Mouse (Mus musculus) urinary bladder, postnatal 4 days (tissue): ENCODE data around the gene Guca1a.
"Not testable (repeated sequence)": the region's sequence is repeated elsewhere in the genome, so short reads cannot be mapped to it uniquely, and the experiment has no call there.

ENCODE experiments used
- DNase-seq, 2 experiments: peaks; one replicate each; pipeline ENCODE4 v3.0.0; 2021 to 2022; ENCODE audit warnings: low spot score in 2 of 2

Guca1a gene

DNA sequence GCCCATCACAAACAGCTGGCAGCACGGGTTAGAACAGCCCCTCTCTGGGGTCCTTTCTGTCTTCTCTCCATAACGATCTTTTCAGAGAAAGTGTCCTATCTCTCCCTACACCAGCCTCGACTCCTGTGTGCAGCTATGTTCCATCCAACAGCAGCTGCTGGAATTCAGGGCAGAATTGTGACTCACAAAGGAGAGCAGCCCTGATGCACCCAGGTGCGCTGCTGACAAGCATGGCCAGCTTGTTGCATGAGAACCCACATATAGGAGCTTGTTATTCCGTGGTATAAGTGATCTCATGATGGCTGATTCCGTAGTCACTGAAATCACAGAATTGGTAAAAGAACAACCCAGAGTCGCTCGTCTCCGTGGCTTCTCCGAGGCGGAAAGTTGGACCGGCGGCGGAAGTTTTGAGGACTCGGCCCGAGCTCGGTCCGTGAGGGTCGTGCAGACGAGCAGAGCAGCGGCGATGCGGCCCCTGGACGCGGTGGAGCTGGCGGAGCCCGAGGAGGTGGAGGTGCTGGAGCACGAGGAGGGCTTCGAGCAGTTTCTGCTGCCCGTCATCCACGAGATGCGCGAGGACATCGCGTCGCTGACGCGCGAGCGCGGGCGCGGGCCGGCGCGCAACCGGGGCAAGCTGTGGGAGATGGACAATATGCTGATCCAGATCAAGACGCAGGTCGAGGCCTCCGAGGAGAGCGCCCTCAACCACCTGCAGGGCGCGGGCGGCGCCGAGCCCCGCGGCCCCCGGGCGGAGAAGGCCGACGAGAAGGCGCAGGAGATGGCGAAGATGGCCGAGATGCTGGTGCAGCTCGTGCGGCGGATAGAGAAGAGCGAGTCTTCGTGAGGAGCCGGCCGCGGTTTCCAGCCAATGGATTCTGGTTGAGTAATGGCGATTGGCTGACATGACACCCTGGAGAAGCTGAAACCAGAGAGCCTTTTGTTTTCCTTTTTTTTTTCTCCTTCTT lies 9.8 kb upstream of the Guca1a start:
- DNase-seq = not testable (repeated sequence)

GRCm38 (mm10) chr17:47408558-47408898 lies 8.1 kb upstream of the Guca1a start:
- peak in 1 of 2 experiments; percentile 76 for DNase-seq

DNA sequence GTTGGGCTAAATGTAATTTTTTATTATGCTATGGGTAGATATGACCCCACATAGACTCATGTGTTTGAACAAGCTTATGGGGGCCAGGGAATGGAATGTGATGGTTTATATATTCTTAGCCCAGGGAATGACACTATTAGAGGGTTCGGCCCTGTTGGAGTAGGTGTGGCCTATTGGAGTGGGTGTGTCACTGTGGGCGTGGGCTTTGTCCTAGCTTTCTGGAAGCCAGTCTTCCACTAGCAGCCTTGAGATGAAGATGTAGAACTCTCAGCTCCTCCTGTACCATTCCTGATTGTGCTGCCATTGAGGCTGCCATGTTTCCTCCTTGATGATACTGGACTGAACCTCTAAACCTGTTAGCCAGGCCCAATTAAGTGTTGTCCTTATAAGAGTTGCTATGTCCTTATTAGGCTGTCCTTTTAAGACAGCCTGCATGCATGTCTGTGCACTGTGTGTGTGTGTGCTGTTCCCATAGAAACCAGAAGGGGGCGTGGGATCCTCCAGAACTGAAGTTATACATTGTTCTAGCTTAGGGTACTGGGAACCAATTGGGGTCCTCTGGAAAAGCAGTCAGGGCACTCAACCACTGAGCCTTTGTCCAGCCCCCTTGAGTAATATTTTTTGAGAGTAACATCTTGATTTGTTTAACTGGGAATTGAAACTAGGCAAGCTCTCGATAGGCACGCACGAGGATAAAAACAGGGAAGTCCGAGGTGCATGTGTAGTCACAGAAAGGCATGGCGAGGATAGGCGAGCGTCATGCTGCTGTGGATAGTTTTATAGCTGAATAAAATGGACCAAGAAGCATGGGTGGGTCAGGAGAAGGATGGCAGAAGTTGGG lies 7.6 kb upstream of the Guca1a start:
- no peak for DNase-seq

DNA sequence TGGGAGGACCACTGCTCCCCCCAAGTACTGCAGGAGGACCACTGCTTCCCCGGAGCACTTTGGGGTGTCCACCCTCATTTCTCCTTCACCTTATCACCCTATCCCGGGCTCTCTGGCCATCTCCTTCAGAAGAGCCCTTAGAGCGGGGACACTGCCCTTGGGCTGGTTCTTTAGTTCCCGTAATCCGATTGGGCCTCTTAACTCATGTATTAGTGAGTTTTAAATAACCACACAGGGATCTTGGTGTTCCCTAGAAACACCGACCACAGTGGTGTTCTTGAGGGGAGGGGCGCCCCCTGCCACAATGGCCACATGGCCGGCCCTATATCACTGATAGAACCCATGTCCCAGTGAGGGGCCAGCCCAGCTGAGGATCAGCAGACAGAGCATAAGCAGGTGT lies 1.3 kb downstream of the Guca1a start:
- DNase-seq = no peak

DNA sequence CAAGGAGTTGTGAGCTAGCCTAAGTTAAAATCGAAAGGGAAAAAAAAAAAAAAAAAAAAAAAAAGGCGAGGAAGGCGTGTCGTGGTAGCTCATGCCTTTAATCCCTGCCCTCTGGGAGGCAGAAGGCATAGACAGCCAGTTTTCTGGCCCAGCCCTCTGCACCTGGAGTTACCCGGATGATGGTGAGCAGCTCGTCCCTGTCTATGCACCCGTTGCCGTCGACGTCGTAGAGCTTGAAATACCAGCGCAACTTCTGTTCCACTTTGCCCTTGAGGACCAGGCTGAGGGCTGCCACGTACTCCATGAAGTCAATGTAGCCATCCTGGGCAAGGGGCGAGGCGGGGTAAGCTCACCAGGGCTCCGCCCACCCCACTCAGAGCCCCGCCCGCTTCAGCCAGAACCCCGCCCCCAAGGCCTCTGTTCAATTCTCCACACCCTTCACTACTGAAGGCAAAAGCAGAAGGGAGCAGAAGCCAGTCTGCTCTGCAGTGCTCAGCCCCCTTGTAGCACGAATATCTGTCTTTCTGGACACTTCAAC lies 4.9 kb downstream of the Guca1a start:
- DNase-seq = peak; percentile 46 to 69

GRCm38 (mm10) chr17:47394223-47394869 lies 6.0 kb downstream of the Guca1a start:
- no peak for DNase-seq

- DNase-seq = no peak
These were observed 13.7 kb downstream of the Guca1a start for GRCm38 (mm10) chr17:47386649-47387048.

DNA sequence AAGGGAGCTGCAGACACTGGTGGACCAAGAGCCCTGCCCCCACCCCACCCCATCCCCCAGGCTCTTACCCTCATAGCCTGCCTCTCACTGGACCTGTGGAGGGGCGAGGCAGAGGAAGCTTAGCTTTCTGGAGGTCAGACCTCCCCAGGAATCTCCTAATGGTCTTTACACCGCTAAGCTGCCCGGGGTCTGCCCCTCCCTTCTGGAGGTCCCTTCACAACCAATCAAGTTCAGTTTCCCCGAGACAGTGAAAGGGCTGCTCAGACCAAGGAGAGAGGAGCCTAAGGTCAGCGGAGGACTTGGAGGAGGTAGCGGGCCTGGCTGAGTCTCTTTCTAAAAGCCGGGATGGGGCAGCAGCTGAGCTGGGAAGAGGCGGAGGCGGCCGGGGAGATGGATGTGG lies 15.2 kb downstream of the Guca1a start, which contains the start of gene Guca1b:
Guca1b (plus strand) TSS at position 249 of the 400 bp plus-strand sequence.
- no peak for DNase-seq

DNA sequence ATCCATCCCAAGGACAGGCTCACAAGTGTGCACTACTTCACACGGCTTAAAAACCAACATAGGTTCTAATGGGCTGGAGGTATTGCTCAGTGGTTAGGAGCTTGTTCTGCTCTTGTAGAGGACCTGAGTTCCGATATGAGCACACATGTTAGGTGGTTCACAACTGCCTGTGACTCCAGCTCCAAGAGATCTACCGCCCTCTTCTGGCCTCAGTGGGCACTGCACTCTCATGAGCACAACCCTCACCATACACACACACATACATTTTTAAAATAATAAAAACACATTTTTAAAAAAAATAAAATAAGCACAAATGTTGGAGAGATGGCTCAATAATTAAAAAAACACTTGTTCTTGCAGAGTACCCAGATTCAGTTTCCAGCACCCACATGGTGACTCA lies 16.3 kb downstream of the Guca1a start:
- no peak for DNase-seq

GRCm38 (mm10) chr17:47383266-47383665 lies 17.1 kb downstream of the Guca1a start:
- DNase-seq = no peak

DNA sequence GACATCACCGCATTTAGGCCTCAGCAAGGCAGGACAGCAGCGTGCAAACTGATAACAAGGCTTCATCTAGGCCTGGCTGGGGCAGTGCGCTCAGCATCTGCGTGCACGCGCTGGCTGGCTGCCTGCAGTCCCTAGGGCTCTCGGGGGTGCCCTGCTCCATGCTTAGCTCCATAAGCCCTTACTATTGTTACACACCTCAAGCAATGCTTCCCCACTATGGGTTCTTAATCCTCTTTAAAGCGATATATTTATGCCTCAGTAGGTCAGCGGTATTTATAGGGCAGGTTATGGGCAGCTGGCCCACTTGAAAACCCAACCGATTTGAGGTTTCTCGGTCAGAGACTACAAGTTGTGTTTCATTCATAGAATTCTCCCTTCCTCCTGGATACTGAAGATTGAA lies 18.5 kb downstream of the Guca1a start:
- DNase-seq = no peak

GRCm38 (mm10) chr17:47378133-47378532 lies 22.3 kb downstream of the Guca1a start:
- DNase-seq = no peak

- DNase-seq = no peak
These were observed 23.6 kb downstream of the Guca1a start for GRCm38 (mm10) chr17:47376779-47377280.

DNA sequence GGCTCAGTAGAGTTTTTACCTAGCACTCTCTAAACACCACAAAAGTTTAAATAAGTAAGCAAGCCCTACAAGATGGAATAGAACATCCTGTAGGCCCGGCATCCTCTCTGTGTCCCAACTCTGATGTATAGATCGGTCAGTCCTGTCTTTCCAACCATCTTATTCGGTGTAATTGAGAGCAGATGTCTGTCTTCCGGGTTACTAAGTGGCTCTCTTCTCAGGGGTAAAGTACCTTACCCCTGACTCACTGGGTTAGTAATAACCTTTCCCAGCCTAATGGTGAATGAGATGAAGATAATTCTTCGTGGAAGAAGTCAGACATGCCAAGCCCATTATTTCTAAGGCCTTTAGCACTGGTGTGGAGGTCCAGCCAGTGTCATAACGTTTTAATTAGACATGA lies 26.4 kb downstream of the Guca1a start:
- no peak for DNase-seq

GRCm38 (mm10) chr17:47371451-47371850 lies 28.9 kb downstream of the Guca1a start:
- DNase-seq = peak; percentile 34 to 71

GRCm38 (mm10) chr17:47369087-47369443 lies 31.3 kb downstream of the Guca1a start:
- DNase-seq = no peak

GRCm38 (mm10) chr17:47368401-47369086 lies 31.8 kb downstream of the Guca1a start, which contains the start of gene Mrps10:
TSS of gene Mrps10 (plus strand) at chr17:47368887.
- peak; percentile 76 to 82 for DNase-seq

GRCm38 (mm10) chr17:47361343-47361742 lies 39.0 kb downstream of the Guca1a start:
- no peak for DNase-seq

DNA sequence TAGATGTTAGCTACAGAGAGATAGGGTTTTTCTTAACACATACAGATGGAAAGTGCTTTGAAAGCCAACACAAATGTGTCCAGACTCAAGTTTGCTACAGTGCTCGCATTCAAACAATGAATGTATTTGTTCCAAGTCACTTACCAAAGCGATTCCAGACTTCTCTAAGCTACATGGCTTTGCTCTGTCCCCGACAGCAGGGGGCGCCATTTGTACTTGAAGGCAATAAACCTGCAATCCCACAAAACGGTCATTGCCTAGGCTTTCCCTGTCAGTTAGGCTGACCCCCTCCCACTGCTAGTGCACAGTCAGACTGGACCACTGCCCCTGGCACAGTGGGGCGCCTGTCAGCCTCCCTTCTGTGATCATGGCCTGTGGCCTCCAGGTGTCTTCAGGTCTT lies 40.4 kb downstream of the Guca1a start:
- peak in 1 of 2 experiments; percentile 72 for DNase-seq

- DNase-seq = no peak
These were observed 50.6 kb downstream of the Guca1a start for GRCm38 (mm10) chr17:47349721-47350319.
